Mouse (Mus musculus) liver, embryonic 13.5 days (tissue): ENCODE results near the gene 1700056E22Rik. TPM values are rescaled to one million over a fixed set of nuclear protein-coding genes. Genes with fewer than 3 reads are reported as not detected.
A peak's percentile ranks its signal among the peaks of the same experiment; 100 is the strongest.

Experiments used
- ATAC-seq: fragments of 200-750 bp; cut with Nextera tagmentation; 2 replicates; pipeline ENCODE4 v1.8.0; 2017; ENCODE audit warnings: low read depth, mild to moderate bottlenecking, moderate number of reproducible peaks, moderate library complexity
- DNase-seq: peaks from one replicate; pipeline ENCODE4 v3.0.0; 2022
- H3K27ac ChIP-seq: fragments of 300-500 bp; sonication (generic); 2 replicates; pipeline ENCODE4 v1.5.1; 2015; ENCODE audit warnings: moderate library complexity, mild to moderate bottlenecking, inconsistent platforms
- H3K27me3 ChIP-seq: fragments of 300-500 bp; sonication (generic); 2 replicates; pipeline ENCODE4 v1.6.1; 2015; ENCODE audit warnings: mild to moderate bottlenecking, inconsistent platforms
- H3K36me3 ChIP-seq: fragments of 300-500 bp; sonication (generic); 2 replicates; pipeline ENCODE4 v1.6.1; 2015; ENCODE audit warnings: mild to moderate bottlenecking, inconsistent platforms
- H3K4me1 ChIP-seq: fragments of 300-500 bp; sonication (generic); replicated peaks from 2 replicates; pipeline ENCODE4 v1.6.1; 2015; ENCODE audit warnings: inconsistent platforms
- H3K4me2 ChIP-seq: fragments of 300-500 bp; sonication (generic); 2 replicates; pipeline ENCODE4 v1.6.1; 2015; ENCODE audit warnings: inconsistent platforms, mild to moderate bottlenecking, moderate library complexity
- H3K4me3 ChIP-seq: fragments of 300-500 bp; sonication (generic); replicated peaks from 2 replicates; pipeline ENCODE4 v1.5.1; 2015; ENCODE audit warnings: mild to moderate bottlenecking, inconsistent platforms
- H3K9ac ChIP-seq: fragments of 300-500 bp; sonication (generic); 2 replicates; pipeline ENCODE4 v1.6.1; 2015; ENCODE audit warnings: mild to moderate bottlenecking, inconsistent platforms
- H3K9me3 ChIP-seq: fragments of 300-500 bp; sonication (generic); replicated peaks from 2 replicates; pipeline ENCODE4 v1.6.1; 2016; ENCODE audit warnings: inconsistent platforms
- WGBS: fragments of 180-500 bp; shearing (Covaris S2); methylation state at CpG from one replicate; pipeline ENCODE4 v1.1.7; 2015; ENCODE audit not compliant: insufficient replicate concordance; 5-methylcytosine and 5-hydroxymethylcytosine counted together
- polyA plus RNA-seq: library from polyadenylated mRNA; unstranded; fragments of >200 nt; fragmentation: Nextera tagmentation; extraction: Ambion mirVana; gene quantifications from 2 replicates; pipeline ENCODE4 v1.2.1, GENCODE M21; 2015

The 1700056E22Rik gene
- polyA plus RNA-seq, 1 experiment from 2014 or later = 0.65 TPM

- Histone ChIP-seq H3K4me3 (no peak overlapping the region), H3K36me3 (0 out of 2 replicates have a peak, but pooled peaks cover 4% of the 10 kb centered on the region), H3K27me3 (no peaks in the 10 kb centered on the region), H3K4me2 (no peak overlapping the region), H3K9ac (no peak overlapping the region), H3K9me3 (no peaks in the 10 kb centered on the region), H3K27ac (no peak overlapping the region), H3K4me1 (peaks cover 35% of the 10 kb centered on the region)
- ATAC-seq (no peak), DNase-seq (no peak)
- WGBS = 61% methylated on average over 7 of the region's 7 CpGs
These were observed 30.2 kb upstream of the 1700056E22Rik start for GRCm38 (mm10) chr1:184064306-184064705.

- WGBS = 69% methylated on average over 1 of the region's 1 CpGs
- H3K27ac ChIP-seq = no peak overlapping the region
- DNase-seq (no peak), ATAC-seq (no peak)
- H3K27me3 ChIP-seq = no peaks in the 10 kb centered on the region
- no peaks in the 10 kb centered on the region for H3K9me3 ChIP-seq
- no peak overlapping the region for H3K4me2 ChIP-seq
- no peak overlapping the region for H3K4me3 ChIP-seq
- H3K4me1 ChIP-seq = peaks cover 34% of the 10 kb centered on the region
- H3K9ac ChIP-seq = no peak overlapping the region
- no peaks in the 10 kb centered on the region for H3K36me3 ChIP-seq
These were observed 27.8 kb upstream of the 1700056E22Rik start for GRCm38 (mm10) chr1:184061901-184062300.

GRCm38 (mm10) chr1:184060828-184061734 is 27.0 kb upstream of the 1700056E22Rik start:
- Histone ChIP-seq H3K9me3 (no peaks in the 10 kb centered on the region), H3K27me3 (no peaks in the 10 kb centered on the region), H3K27ac (peak overlapping the region; percentile 39; the same call in 1 of the 2 replicates), H3K4me3 (no peak overlapping the region), H3K4me2 (no peak overlapping the region), H3K36me3 (no peaks in the 10 kb centered on the region), H3K9ac (no peak overlapping the region), H3K4me1 (peaks cover 34% of the 10 kb centered on the region)
- DNase-seq = no peak
- no peak for ATAC-seq
- WGBS = 60% methylated on average over 4 of the region's 4 CpGs

- DNase-seq (no peak), ATAC-seq (peak; percentile 41; the same call in 1 of the 2 replicates)
- H3K27ac ChIP-seq = peak overlapping the region; percentile 13; the same call in 1 of the 2 replicates
- no peaks in the 10 kb centered on the region for H3K27me3 ChIP-seq
- no peak overlapping the region for H3K4me3 ChIP-seq
- H3K4me2 ChIP-seq = no peak overlapping the region
- H3K4me1 ChIP-seq = peaks cover 34% of the 10 kb centered on the region
- H3K9me3 ChIP-seq = no peaks in the 10 kb centered on the region
- H3K9ac ChIP-seq = no peak overlapping the region
- 69% methylated on average over 9 of the region's 9 CpGs for WGBS
- no peaks in the 10 kb centered on the region for H3K36me3 ChIP-seq
These were observed 26.3 kb upstream of the 1700056E22Rik start for GRCm38 (mm10) chr1:184060381-184060780.

GRCm38 (mm10) chr1:184059814-184060213 is 25.7 kb upstream of the 1700056E22Rik start:
- H3K27ac ChIP-seq = peak overlapping the region; percentile 13; the same call in 1 of the 2 replicates
- peaks cover 34% of the 10 kb centered on the region for H3K4me1 ChIP-seq
- ATAC-seq (no peak), DNase-seq (no peak)
- WGBS = 72% methylated on average over 3 of the region's 3 CpGs
- no peak overlapping the region for H3K4me3 ChIP-seq
- no peak overlapping the region for H3K9ac ChIP-seq
- no peaks in the 10 kb centered on the region for H3K36me3 ChIP-seq
- H3K9me3 ChIP-seq = no peaks in the 10 kb centered on the region
- no peaks in the 10 kb centered on the region for H3K27me3 ChIP-seq
- H3K4me2 ChIP-seq = no peak overlapping the region

- no peak for DNase-seq
- no peak overlapping the region for H3K9ac ChIP-seq
These were observed 24.1 kb upstream of the 1700056E22Rik start for GRCm38 (mm10) chr1:184058206-184058605.

GRCm38 (mm10) chr1:184054176-184054575 is 20.1 kb upstream of the 1700056E22Rik start:
- H3K36me3 ChIP-seq = no peaks in the 10 kb centered on the region
- H3K27ac ChIP-seq = no peak overlapping the region
- no peaks in the 10 kb centered on the region for H3K9me3 ChIP-seq
- H3K9ac ChIP-seq = no peak overlapping the region
- 82% methylated on average over 2 of the region's 2 CpGs for WGBS
- DNase-seq = no peak
- no peaks in the 10 kb centered on the region for H3K27me3 ChIP-seq
- no peak overlapping the region for H3K4me2 ChIP-seq
- H3K4me1 ChIP-seq = peaks cover 32% of the 10 kb centered on the region
- ATAC-seq = no peak
- H3K4me3 ChIP-seq = no peak overlapping the region

More at GRCm38 (mm10) chr1:184058206-184058605, 24.1 kb upstream of the 1700056E22Rik start:
- Histone ChIP-seq H3K27ac (0 out of 2 replicates have a peak overlapping the region, but pooled peaks have one; percentile 43), H3K9me3 (no peaks in the 10 kb centered on the region), H3K27me3 (no peaks in the 10 kb centered on the region), H3K4me2 (no peak overlapping the region), H3K4me1 (peaks cover 36% of the 10 kb centered on the region), H3K36me3 (no peaks in the 10 kb centered on the region), H3K4me3 (no peak overlapping the region)
- WGBS = 65% methylated on average over 8 of the region's 8 CpGs
- no peak for ATAC-seq

- H3K36me3 ChIP-seq = no peaks in the 10 kb centered on the region
- no peak overlapping the region for H3K9ac ChIP-seq
- H3K4me3 ChIP-seq = no peak overlapping the region
- no peaks in the 10 kb centered on the region for H3K27me3 ChIP-seq
- H3K9me3 ChIP-seq = no peaks in the 10 kb centered on the region
- WGBS = 75% methylated on average over 4 of the region's 4 CpGs
- H3K27ac ChIP-seq = no peak overlapping the region
- no peak overlapping the region for H3K4me2 ChIP-seq
- peaks cover 35% of the 10 kb centered on the region for H3K4me1 ChIP-seq
- ATAC-seq (no peak), DNase-seq (no peak)
These were observed 19.6 kb upstream of the 1700056E22Rik start for GRCm38 (mm10) chr1:184053711-184054110.

GRCm38 (mm10) chr1:184053141-184053540 is 19.0 kb upstream of the 1700056E22Rik start:
- H3K27me3 ChIP-seq = no peaks in the 10 kb centered on the region
- H3K4me3 ChIP-seq = no peak overlapping the region
- 48% methylated on average over 4 of the region's 4 CpGs for WGBS
- DNase-seq (no peak), ATAC-seq (no peak; the same call in 1 of the 2 replicates)
- peaks cover 33% of the 10 kb centered on the region for H3K4me1 ChIP-seq
- no peak overlapping the region for H3K4me2 ChIP-seq
- no peaks in the 10 kb centered on the region for H3K9me3 ChIP-seq
- H3K36me3 ChIP-seq = no peaks in the 10 kb centered on the region
- no peak overlapping the region for H3K9ac ChIP-seq
- H3K27ac ChIP-seq = no peak overlapping the region

- no peak for DNase-seq
- Histone ChIP-seq H3K4me2 (no peak overlapping the region), H3K36me3 (no peaks in the 10 kb centered on the region), H3K27me3 (no peaks in the 10 kb centered on the region), H3K9me3 (no peaks in the 10 kb centered on the region), H3K4me3 (no peak overlapping the region), H3K9ac (no peak overlapping the region), H3K27ac (no peak overlapping the region), H3K4me1 (peaks cover 25% of the 10 kb centered on the region)
- no peak for ATAC-seq
- WGBS = 57% methylated on average over 4 of the region's 4 CpGs
These were observed 18.2 kb upstream of the 1700056E22Rik start for GRCm38 (mm10) chr1:184052331-184052730.

GRCm38 (mm10) chr1:184051824-184052223 is 17.7 kb upstream of the 1700056E22Rik start:
- WGBS = 51% methylated on average over 6 of the region's 6 CpGs

More at GRCm38 (mm10) chr1:184051824-184052223, 17.7 kb upstream of the 1700056E22Rik start:
- ATAC-seq (no peak), DNase-seq (no peak)
- no peaks in the 10 kb centered on the region for H3K36me3 ChIP-seq
- H3K27me3 ChIP-seq = no peaks in the 10 kb centered on the region
- H3K27ac ChIP-seq = no peak overlapping the region
- H3K4me2 ChIP-seq = no peak overlapping the region
- H3K9ac ChIP-seq = no peak overlapping the region
- H3K4me1 ChIP-seq = peaks cover 25% of the 10 kb centered on the region
- no peak overlapping the region for H3K4me3 ChIP-seq
- no peaks in the 10 kb centered on the region for H3K9me3 ChIP-seq
